Mouse (Mus musculus): ENCODE measurements around the gene Men1.

Men1 gene

GRCm38 (mm10) chr19:6382323-6382924 lies 47.6 kb downstream of the Men1 start:
- no peak for TF ChIP-seq GATA4 (IDR thresholded peaks at IDR 0.05; ENCODE audit: insufficient replicate concordance, low read length)

- TF ChIP-seq GATA4 (IDR thresholded peaks at IDR 0.05; ENCODE audit: insufficient replicate concordance, low read length), result no peak
Observed at GRCm38 (mm10) chr19:6383470-6383869, 48.7 kb downstream of the Men1 start.

- TF ChIP-seq GATA4 (IDR thresholded peaks at IDR 0.05; ENCODE audit: insufficient replicate concordance, low read length), result no peak
Observed at GRCm38 (mm10) chr19:6384128-6384527, 49.3 kb downstream of the Men1 start, which contains the start of gene Pygm. Gene Pygm, plus strand, starts transcription at chr19:6384399.

- no peak for TF ChIP-seq GATA4 (IDR thresholded peaks at IDR 0.05; ENCODE audit: insufficient replicate concordance, low read length)
Observed at GRCm38 (mm10) chr19:6384954-6385353, 50.2 kb downstream of the Men1 start.

GRCm38 (mm10) chr19:6385419-6385818 lies 50.6 kb downstream of the Men1 start:
- no peak for TF ChIP-seq GATA4 (IDR thresholded peaks at IDR 0.05; ENCODE audit: insufficient replicate concordance, low read length)

- no peak for TF ChIP-seq GATA4 (IDR thresholded peaks at IDR 0.05; ENCODE audit: insufficient replicate concordance, low read length)
Observed at GRCm38 (mm10) chr19:6385821-6386220, 51.0 kb downstream of the Men1 start.

GRCm38 (mm10) chr19:6386234-6386633 lies 51.5 kb downstream of the Men1 start:
- no peak for TF ChIP-seq GATA4 (IDR thresholded peaks at IDR 0.05; ENCODE audit: insufficient replicate concordance, low read length)

- no peak for TF ChIP-seq GATA4 (IDR thresholded peaks at IDR 0.05; ENCODE audit: insufficient replicate concordance, low read length)
Observed at GRCm38 (mm10) chr19:6388006-6388405, 53.2 kb downstream of the Men1 start.

- TF ChIP-seq GATA4 (IDR thresholded peaks at IDR 0.05; ENCODE audit: insufficient replicate concordance, low read length), result no peak
Observed at GRCm38 (mm10) chr19:6389803-6390202, 55.0 kb downstream of the Men1 start.

- no peak for TF ChIP-seq GATA4 (IDR thresholded peaks at IDR 0.05; ENCODE audit: insufficient replicate concordance, low read length)
Observed at GRCm38 (mm10) chr19:6390251-6390650, 55.5 kb downstream of the Men1 start.
